Mouse (Mus musculus): ENCODE results near the gene Unc13d.

The Unc13d gene

GRCm38 (mm10) chr11:116077446-116078204 lies at the start of gene Unc13d:
Gene Unc13d (minus strand): TSS chr11:116077961.
- CTCF ChIA-PET = no interaction called here

GRCm38 (mm10) chr11:116126261-116126660 lies 48.5 kb upstream of the Unc13d start:
- POLR2A ChIA-PET = interaction anchor here in 3 of 4 experiments (0.6 to 5.8 kb wide), 14 partner anchors 8 to 250 kb away, joined by 3 to 27 read pairs (median 4); partner anchors contain the start of genes Mrpl38 (in 2 of the 3) and Evpl (in 1 of the 3)
- CTCF ChIA-PET = interaction anchor here in 1 of 4 experiments (2.2 to 2.6 kb wide), 2 partner anchors 9 to 14 kb away, joined by 8 to 9 read pairs; no protein-coding TSS in a partner anchor

More at GRCm38 (mm10) chr11:116077446-116078204, at the start of gene Unc13d:
- POLR2A ChIA-PET = interaction anchor here in 3 of 4 experiments (0.6 to 5.0 kb wide), 13 partner anchors 10 to 61 kb away, joined by 3 to 50 read pairs (median 6); partner anchors contain the start of genes Mrpl38 (in 1 of the 3), Trim65 (in 1 of the 3) and Unk (in 1 of the 3)

- ChIA-PET CTCF (interaction anchor here in 3 of 4 experiments (0.7 to 0.9 kb wide), 3 partner anchors 138 to 225 kb away, joined by 3 to 4 read pairs (median 3); no protein-coding TSS in a partner anchor), POLR2A (interaction anchor here in 3 of 4 experiments (0.6 to 1.6 kb wide), 10 partner anchors 12 to 717 kb away, joined by 3 to 6 read pairs (median 3); no protein-coding TSS in a partner anchor)
Observed at GRCm38 (mm10) chr11:116121731-116122245, 44.0 kb upstream of the Unc13d start.

DNA sequence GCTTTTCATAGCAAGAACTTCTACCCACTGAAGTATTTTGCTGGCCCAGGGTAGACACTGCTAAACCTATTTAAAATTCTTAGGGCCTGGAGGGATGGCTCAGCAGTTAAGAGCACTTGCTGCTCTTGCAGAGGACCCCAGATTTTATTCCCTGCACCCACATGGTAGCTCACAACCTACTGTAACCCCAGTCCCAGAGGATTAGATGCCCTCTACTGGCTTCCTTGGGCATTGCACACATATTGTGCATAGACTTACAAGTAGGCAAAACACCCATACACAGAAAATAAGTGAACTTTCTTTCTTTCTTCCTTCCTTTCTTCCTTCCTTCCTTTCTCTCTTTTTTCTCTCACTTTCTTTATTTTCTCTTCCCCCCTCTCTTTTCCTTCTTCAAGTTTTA lies 40.1 kb upstream of the Unc13d start:
- POLR2A ChIA-PET = interaction anchor here in 3 of 4 experiments (0.6 to 5.6 kb wide), 12 partner anchors 9 to 209 kb away, joined by 3 to 43 read pairs (median 5); partner anchors contain the start of genes Mrpl38 (in 2 of the 3), Trim47 (in 2 of the 3) and Trim65 (in 2 of the 3)
- CTCF ChIA-PET = interaction anchor here (0.6 to 2.5 kb wide), 22 partner anchors 9 to 1274 kb away, joined by 3 to 12 read pairs (median 4); partner anchors contain the start of genes Mrpl38 (in 2 of the 4) and Trim47 (in 1 of the 4)

- ChIA-PET CTCF (interaction anchor here (0.6 to 2.5 kb wide), 23 partner anchors 8 to 1274 kb away, joined by 3 to 12 read pairs (median 4); partner anchors contain the start of genes Mrpl38 (in 2 of the 4) and Trim47 (in 1 of the 4)), POLR2A (interaction anchor here in 3 of 4 experiments (0.5 to 5.6 kb wide), 11 partner anchors 10 to 600 kb away, joined by 3 to 43 read pairs (median 5); partner anchors contain the start of genes Trim47 (in 2 of the 3), Trim65 (in 2 of the 3), Mrpl38 (in 1 of the 3) and Ubald2 (in 1 of the 3))
Observed at GRCm38 (mm10) chr11:116117241-116117640, 39.5 kb upstream of the Unc13d start.

GRCm38 (mm10) chr11:116111611-116112203 lies 33.9 kb upstream of the Unc13d start:
- POLR2A ChIA-PET = interaction anchor here in 3 of 4 experiments (0.6 to 2.8 kb wide), 16 partner anchors 8 to 499 kb away, joined by 3 to 15 read pairs (median 4); partner anchors contain the start of gene Mrpl38 (in 2 of the 3)

DNA sequence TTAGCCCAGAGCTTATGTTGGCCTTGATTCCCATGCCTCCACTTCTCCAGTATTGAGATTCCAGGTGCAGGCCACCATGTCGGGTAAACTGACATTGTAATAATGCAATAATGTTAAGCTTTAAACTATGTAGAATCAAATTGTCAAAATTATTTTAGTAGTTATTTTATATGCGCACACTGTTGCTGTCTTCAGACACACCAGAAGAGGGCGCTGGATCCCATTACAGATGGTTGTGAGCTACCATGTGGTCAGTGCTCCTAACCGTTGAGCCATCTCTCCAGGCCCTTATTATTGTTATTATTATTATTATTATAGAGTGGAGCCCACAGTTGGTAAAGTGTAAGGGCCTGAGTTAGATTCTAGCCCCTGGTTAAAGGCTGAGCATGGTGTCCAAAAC lies 33.3 kb upstream of the Unc13d start:
- POLR2A ChIA-PET = interaction anchor here in 2 of 4 experiments (1.2 to 2.8 kb wide), 9 partner anchors 8 to 105 kb away, joined by 3 to 15 read pairs (median 6); partner anchors contain the start of gene Mrpl38 (in 2 of the 2)
- CTCF ChIA-PET = interaction anchor here (0.6 to 2.7 kb wide), 18 partner anchors 9 to 251 kb away, joined by 3 to 10 read pairs (median 4); partner anchors contain the start of gene Trim47 (in 1 of the 4)

More at GRCm38 (mm10) chr11:116111611-116112203, 33.9 kb upstream of the Unc13d start:
- CTCF ChIA-PET = interaction anchor here (0.5 to 2.7 kb wide), 23 partner anchors 8 to 543 kb away, joined by 3 to 10 read pairs (median 3); partner anchors contain the start of genes Mrpl38 (in 1 of the 4) and Trim47 (in 1 of the 4)

- CTCF ChIA-PET = interaction anchor here in 3 of 4 experiments (0.7 to 2.7 kb wide), 20 partner anchors 8 to 251 kb away, joined by 3 to 8 read pairs (median 4); partner anchors contain the start of gene Trim47 (in 1 of the 3)
Observed at GRCm38 (mm10) chr11:116110540-116110939, 32.8 kb upstream of the Unc13d start.

GRCm38 (mm10) chr11:116110131-116110530 lies 32.4 kb upstream of the Unc13d start:
- CTCF ChIA-PET = interaction anchor here in 3 of 4 experiments (0.6 to 2.0 kb wide), 7 partner anchors 10 to 250 kb away, joined by 3 to 6 read pairs (median 4); no protein-coding TSS in a partner anchor
- POLR2A ChIA-PET = interaction anchor here in 2 of 4 experiments (0.5 to 4.2 kb wide), 8 partner anchors 10 to 645 kb away, joined by 3 to 44 read pairs (median 4); partner anchors contain the start of genes Exoc7 (in 1 of the 2) and Mrpl38 (in 1 of the 2)

More at GRCm38 (mm10) chr11:116110540-116110939, 32.8 kb upstream of the Unc13d start:
- POLR2A ChIA-PET = interaction anchor here in 2 of 4 experiments (0.5 to 3.2 kb wide), 10 partner anchors 8 to 645 kb away, joined by 3 to 18 read pairs (median 8); partner anchors contain the start of gene Mrpl38 (in 2 of the 2)

GRCm38 (mm10) chr11:116109441-116110081 lies 31.8 kb upstream of the Unc13d start:
- ChIA-PET POLR2A (interaction anchor here in 2 of 4 experiments (0.5 to 4.2 kb wide), 17 partner anchors 9 to 471 kb away, joined by 3 to 44 read pairs (median 3); partner anchors contain the start of genes Exoc7 (in 1 of the 2), Mrpl38 (in 1 of the 2) and Trim47 (in 1 of the 2)), CTCF (interaction anchor here (0.6 to 2.1 kb wide), 13 partner anchors 8 to 387 kb away, joined by 3 to 6 read pairs (median 3); partner anchors contain the start of gene Mrpl38 (in 1 of the 4))

GRCm38 (mm10) chr11:116108464-116109137 lies 30.8 kb upstream of the Unc13d start:
- ChIA-PET POLR2A (interaction anchor here in 3 of 4 experiments (0.5 to 4.2 kb wide), 26 partner anchors 8 to 1585 kb away, joined by 3 to 44 read pairs (median 3); partner anchors contain the start of genes Galk1 (in 1 of the 3), Mrpl38 (in 1 of the 3) and Trim47 (in 1 of the 3)), CTCF (interaction anchor here in 2 of 4 experiments (0.6 to 2.1 kb wide), 14 partner anchors 9 to 425 kb away, joined by 3 to 6 read pairs (median 3); partner anchors contain the start of genes Mrpl38 (in 1 of the 2), Trim47 (in 1 of the 2) and Trim65 (in 1 of the 2))

DNA sequence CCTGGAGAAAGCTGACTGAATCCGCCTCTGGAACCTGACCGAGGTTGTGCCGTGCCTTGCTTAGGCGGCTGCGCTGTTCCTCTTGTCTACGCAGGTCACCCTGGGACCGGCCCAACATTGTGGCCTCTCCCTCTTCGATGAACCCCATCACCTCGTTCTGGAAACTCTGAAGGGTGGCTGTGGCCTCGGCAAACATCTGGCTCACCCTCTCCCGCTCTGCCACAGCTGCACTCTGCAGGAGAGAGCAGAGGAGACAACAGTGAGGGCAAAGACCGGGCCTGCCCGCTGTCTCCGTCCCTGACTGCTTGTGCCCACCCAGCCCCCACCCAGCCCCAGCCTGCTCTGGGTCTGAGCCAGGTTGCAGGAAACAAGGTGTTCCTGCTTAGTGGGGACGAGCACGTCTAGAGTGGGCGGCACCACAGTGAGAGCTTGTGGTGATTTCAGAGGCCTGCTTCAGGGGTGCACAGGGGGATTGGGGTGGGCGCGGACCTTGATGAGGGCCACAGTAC lies 30.1 kb upstream of the Unc13d start:
- ChIA-PET CTCF (interaction anchor here in 2 of 4 experiments (0.5 to 2.1 kb wide), 11 partner anchors 10 to 426 kb away, joined by 3 to 10 read pairs (median 3); partner anchors contain the start of genes Mrpl38 (in 1 of the 2) and Trim65 (in 1 of the 2)), POLR2A (interaction anchor here in 3 of 4 experiments (0.5 to 4.2 kb wide), 25 partner anchors 10 to 516 kb away, joined by 3 to 44 read pairs (median 4); partner anchors contain the start of genes Mrpl38 (in 2 of the 3), Caskin2 (in 1 of the 3), Trim47 (in 1 of the 3) and Unk (in 1 of the 3))

DNA sequence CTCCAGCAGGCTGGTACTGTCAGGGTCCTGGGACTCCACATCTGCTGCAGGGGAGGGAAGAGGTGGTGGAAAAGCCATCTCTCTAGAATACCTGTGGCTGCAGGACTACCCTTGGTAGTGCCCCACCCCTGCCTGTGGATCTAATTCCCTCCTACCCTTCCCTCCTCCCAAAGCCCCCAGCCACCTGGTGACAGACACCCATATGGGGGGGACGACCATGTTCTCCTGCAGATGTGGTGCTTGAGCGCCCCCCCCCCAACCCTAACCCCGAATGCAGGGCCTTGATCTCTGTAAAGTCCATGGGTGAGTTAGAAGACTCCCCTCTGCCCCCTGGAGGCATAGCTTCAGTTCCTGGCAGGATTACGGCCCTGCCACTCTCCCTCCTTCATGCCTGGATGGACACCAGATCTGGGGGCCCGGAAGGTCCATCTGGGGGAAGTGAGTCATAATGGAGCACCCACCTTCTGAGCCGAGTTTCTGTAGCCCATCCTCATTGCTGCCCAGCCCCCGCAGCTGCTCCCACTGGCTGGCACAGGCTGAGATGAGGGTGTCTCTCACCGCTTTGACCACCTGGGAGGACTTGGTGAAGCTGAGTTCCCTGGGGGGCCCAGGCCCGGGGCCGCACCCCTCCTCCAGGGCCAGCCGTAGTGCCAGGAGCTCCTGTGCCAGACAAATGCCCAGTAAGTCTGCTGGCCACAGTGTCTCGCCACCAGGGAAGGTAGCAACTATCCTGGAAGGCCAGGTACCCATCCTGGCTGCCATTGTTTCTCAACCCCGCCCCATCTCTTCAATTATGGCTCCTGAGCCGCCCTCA lies 29.4 kb upstream of the Unc13d start:
- ChIA-PET POLR2A (interaction anchor here (0.5 to 4.2 kb wide), 30 partner anchors 8 to 517 kb away, joined by 3 to 44 read pairs (median 4); partner anchors contain the start of genes Mrpl38 (in 2 of the 4), Caskin2 (in 1 of the 4), Unc13d (in 1 of the 4) and Unk (in 1 of the 4)), CTCF (interaction anchor here in 2 of 4 experiments (0.5 to 2.1 kb wide), 15 partner anchors 9 to 1279 kb away, joined by 3 to 10 read pairs (median 3); partner anchors contain the start of genes Mrpl38 (in 1 of the 2) and Trim65 (in 1 of the 2))

Data from embryonic stem cell, embryonic (primary cell).